Mouse (Mus musculus) intestine, postnatal 0 days (tissue): Measurements from ENCODE around the gene Syt5. TPM values are rescaled to one million over a fixed set of nuclear protein-coding genes. Genes with fewer than 3 reads are reported as not detected.
"Not testable (repeated sequence)": the region's sequence is repeated elsewhere in the genome, so short reads cannot be mapped to it uniquely, and the experiment has no call there.

Experiments
- ATAC-seq: fragments of 200-750 bp; cut with Nextera tagmentation; 2 replicates; pipeline ENCODE4 v1.8.0; 2017; ENCODE audit warnings: mild to moderate bottlenecking, moderate TSS enrichment, moderate library complexity
- H3K27ac ChIP-seq: fragments of 300-500 bp; sonication (generic); 2 replicates; pipeline ENCODE4 v1.5.1; 2014; ENCODE audit warnings: mild to moderate bottlenecking, low read depth, low read length, moderate library complexity
- H3K27me3 ChIP-seq: fragments of 300-500 bp; sonication (generic); replicated peaks from 2 replicates; pipeline ENCODE4 v1.6.1; 2014; ENCODE audit warnings: low read length, mixed read lengths; ENCODE audit not compliant: control insufficient read depth, insufficient read depth
- H3K36me3 ChIP-seq: fragments of 300-500 bp; sonication (generic); 2 replicates; pipeline ENCODE4 v1.6.1; 2014; ENCODE audit warnings: mild to moderate bottlenecking, moderate library complexity; ENCODE audit not compliant: control insufficient read depth, insufficient read depth
- H3K4me1 ChIP-seq: fragments of 300-500 bp; sonication (generic); replicated peaks from 2 replicates; pipeline ENCODE4 v1.6.1; 2014; ENCODE audit warnings: antibody characterized with exemption, low read length, mixed read lengths; ENCODE audit not compliant: control insufficient read depth, insufficient read depth
- H3K4me2 ChIP-seq: fragments of 300-500 bp; sonication (generic); replicated peaks from 2 replicates; pipeline ENCODE4 v1.6.1; 2014; ENCODE audit warnings: low read depth, mild to moderate bottlenecking, moderate library complexity
- H3K4me3 ChIP-seq: fragments of 300-500 bp; sonication (generic); 2 replicates; pipeline ENCODE4 v1.5.1; 2014; ENCODE audit warnings: low read depth, low read length
- H3K9ac ChIP-seq: fragments of 300-500 bp; sonication (generic); 2 replicates; pipeline ENCODE4 v1.6.1; 2014; ENCODE audit warnings: mild to moderate bottlenecking, low read depth, low read length
- H3K9me3 ChIP-seq: fragments of 300-500 bp; sonication (generic); 2 replicates; pipeline ENCODE4 v1.6.1; 2016; ENCODE audit warnings: mixed run types; ENCODE audit not compliant: control insufficient read depth
- CTCF ChIP-seq: sonication (generic); IDR thresholded peaks from 2 replicates; pipeline ENCODE4 v1.5.1; 2016; ENCODE audit warnings: low read depth, mild to moderate bottlenecking, control low read depth, antibody characterized with exemption, moderate library complexity
- WGBS: fragments of 180-500 bp; shearing (Covaris S2); extraction: QIAGEN DNeasy Blood & Tissue Kit; methylation state at CpG from one replicate; pipeline ENCODE4 v1.1.7; 2014; 5-methylcytosine and 5-hydroxymethylcytosine counted together
- polyA plus RNA-seq: library from polyadenylated mRNA; unstranded; fragments of >200 nt; fragmentation: Nextera tagmentation; extraction: Ambion mirVana; gene quantifications from 2 replicates; pipeline ENCODE4 v1.2.1, GENCODE M21; 2015

Syt5 gene
- polyA plus RNA-seq, 1 experiment from 2014 or later = 5.3 TPM

DNA sequence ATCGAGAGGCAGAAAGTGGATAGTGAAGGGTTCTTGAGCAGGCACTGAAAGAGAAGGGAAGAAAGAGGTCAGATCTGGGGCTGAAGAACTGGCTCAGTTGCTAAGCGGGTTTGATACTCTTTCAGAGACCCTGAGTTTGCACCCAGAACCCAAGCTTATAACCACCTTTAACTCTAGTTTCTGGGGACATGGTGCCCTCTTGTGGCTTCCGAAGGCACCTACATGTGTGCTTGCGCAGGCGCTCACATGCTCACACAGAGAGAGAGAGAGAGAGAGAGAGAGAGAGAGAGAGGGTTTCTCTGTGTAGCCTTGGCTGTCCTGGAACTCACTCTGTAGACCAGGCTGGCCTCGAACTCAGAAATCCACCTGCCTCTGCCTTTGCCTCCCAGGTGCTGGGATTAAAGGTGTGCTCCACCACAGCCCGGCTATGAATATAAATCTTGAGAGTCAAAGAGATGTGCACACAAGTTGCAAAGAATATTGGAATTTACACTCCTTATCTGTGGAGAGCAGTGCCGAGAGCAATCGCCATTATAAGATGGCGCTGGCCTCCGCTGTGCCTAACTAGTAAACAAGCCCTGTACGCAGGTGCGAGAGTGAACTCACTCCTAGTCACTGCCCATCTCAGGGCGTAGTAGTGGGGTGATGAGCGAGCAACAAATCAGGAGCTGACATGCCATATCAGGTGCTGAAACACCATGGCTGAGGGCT is 23.0 kb downstream of the Syt5 start, which contains the start of gene Tnni3:
Tnni3 (minus strand) TSS at position 18 of the 711 bp plus-strand sequence.
- WGBS = 66% methylated on average over 15 of the region's 15 CpGs
- TF ChIP-seq CTCF = peak; percentile 82
- H3K36me3 ChIP-seq, H3K27ac ChIP-seq, H3K9ac ChIP-seq, H3K4me1 ChIP-seq, H3K9me3 ChIP-seq, H3K27me3 ChIP-seq, H3K4me3 ChIP-seq, ATAC-seq, H3K4me2 ChIP-seq: not testable (repeated sequence)

DNA sequence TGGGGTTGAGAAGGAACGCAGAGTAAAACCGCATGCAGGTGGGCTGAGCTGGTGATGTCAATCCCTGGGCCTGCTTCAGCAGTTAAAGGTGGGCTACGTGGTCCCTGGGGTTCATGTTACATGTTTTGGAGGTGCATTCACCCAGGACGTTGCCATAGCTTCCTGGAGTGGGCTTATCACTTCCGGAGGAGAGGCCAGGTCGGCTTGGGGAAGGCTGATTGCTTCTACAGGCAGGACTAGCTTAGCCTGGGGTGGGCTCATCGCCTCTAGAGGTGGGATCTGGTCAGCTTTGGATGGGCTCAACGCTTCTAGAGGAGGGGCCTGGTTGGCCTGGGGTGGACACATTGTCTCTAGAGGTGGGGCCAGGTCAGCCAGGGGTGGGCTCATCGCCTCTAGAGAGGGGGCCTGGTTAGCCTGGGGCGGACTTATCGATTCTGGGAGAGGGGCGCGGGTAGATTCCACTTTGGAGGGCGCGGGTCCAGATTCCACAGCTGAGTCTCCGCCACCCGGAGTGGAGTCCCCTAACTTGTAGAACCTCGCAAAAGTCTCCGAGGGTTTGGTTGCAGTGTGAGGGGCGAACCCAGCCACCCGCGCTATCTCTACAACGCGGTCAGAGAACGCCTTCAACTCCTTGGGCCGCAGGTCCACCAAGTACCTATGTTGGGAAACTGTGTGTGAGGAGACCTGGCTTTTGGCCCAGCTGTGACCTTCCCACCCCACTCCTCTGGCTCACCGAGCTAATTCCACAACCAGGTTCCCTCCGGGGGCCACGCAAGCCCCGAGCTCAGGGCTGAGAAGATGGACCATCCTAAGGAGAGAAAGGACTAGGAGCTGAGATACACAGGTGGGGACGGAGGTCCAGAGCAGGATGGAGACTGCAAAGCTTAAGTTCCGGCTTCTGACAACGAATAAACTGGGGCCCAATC is 23.9 kb downstream of the Syt5 start:
- Histone ChIP-seq H3K27me3 (0 out of 2 replicates have a peak, but pooled peaks cover 4% of the 10 kb centered on the region), H3K4me3 (no peak overlapping the region), H3K9me3 (no peaks in the 10 kb centered on the region), H3K4me1 (no peaks in the 10 kb centered on the region), H3K4me2 (no peak overlapping the region), H3K9ac (no peak overlapping the region), H3K27ac (no peak overlapping the region), H3K36me3 (no peaks in the 10 kb centered on the region)
- no peak for TF ChIP-seq CTCF
- WGBS = 90% methylated on average over 33 of the region's 33 CpGs
- no peak for ATAC-seq

DNA sequence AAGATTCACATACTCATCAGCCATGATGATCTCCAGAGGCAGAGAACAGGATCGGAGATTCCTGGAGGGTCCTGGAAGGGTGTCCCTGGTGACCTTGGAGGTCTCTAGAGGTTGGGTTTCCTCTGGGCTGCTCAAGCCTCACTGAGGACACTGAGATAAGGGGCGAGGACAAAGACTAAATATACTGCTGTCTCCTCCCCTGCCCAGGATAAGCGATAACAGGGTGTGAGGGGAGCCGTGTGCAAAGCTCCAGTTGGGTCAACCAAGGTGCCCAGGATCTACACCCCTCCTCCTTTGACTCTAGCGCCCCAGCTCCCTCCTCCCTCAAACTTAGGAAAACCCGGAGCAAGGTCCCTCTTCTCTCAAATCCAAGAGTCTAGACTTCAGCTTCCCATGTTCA is 25.0 kb downstream of the Syt5 start:
- no peak overlapping the region for H3K27ac ChIP-seq
- 0 out of 2 replicates have a peak, but pooled peaks cover 4% of the 10 kb centered on the region for H3K27me3 ChIP-seq
- no peak for TF ChIP-seq CTCF
- no peaks in the 10 kb centered on the region for H3K4me1 ChIP-seq
- no peak overlapping the region for H3K4me2 ChIP-seq
- no peak for ATAC-seq
- no peak overlapping the region for H3K9ac ChIP-seq
- H3K36me3 ChIP-seq = no peaks in the 10 kb centered on the region
- H3K4me3 ChIP-seq = no peak overlapping the region
- 68% methylated on average over 6 of the region's 6 CpGs for WGBS
- no peaks in the 10 kb centered on the region for H3K9me3 ChIP-seq

DNA sequence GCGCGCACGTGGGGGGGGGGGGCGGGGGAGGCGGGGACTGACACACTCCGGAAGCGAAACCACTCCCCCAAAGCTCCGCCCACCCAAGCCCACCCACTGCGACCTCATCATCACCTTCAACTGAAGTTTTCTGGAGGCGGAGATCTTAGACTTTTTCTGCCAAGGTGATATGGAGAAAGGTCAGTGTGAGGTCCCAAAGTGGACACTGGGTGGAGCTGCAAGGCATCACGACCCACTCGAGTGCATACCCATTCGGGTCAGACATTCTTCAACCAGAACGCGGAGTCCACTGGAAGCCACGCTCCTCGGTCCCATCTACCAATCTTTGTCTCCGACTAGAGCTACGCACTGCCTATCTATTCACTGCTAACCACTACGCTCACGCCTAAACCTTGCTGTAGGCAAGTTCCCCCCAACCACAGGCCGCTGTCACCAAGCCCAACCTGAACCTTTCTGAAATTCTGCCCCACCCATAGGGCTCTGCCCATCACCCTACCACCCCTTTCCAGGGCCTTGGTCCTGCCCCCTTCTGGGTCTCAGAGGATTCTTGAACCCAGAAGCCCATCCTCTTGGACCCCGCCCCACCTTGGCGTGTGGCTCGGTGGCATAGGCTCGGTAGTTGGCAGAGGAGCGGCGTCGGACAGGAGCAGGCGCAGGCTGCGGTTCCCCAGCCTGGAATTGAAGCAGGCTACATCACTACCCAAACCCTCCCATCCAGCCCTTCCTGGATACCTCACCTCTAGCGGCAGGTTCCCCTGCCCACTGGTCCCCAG is 25.9 kb downstream of the Syt5 start:
- Histone ChIP-seq H3K27ac (no peak overlapping the region), H3K4me1 (no peaks in the 10 kb centered on the region), H3K36me3 (no peaks in the 10 kb centered on the region), H3K27me3 (0 out of 2 replicates have a peak, but pooled peaks cover 4% of the 10 kb centered on the region), H3K4me2 (peak overlapping the region; percentile 51), H3K4me3 (0 out of 2 replicates have a peak overlapping the region, but pooled peaks have one; percentile 3), H3K9ac (no peak overlapping the region), H3K9me3 (no peaks in the 10 kb centered on the region)
- TF ChIP-seq CTCF = peak; percentile 29; the same call in 1 of the 2 replicates
- WGBS = 29% methylated on average over 32 of the region's 32 CpGs
- no peak for ATAC-seq

DNA sequence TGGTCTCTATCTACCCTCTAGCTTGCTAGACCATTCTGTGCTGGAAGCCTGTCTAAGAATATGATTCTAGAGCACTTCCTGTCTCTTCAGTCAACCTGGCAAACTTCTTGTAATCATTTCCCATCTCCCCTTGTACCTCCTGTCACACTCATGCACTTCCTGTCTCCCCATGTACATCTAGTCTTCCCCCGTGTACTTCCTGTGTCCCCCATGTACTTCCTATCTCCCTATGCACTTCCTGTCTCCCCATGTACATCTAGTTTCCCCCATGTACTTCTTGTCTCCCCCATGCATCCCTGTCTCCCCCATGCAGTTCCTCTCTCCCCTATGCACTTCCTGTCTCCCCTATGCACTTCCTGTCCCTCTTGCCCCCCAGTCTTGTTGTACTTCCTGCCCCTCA is 28.9 kb downstream of the Syt5 start:
- no peaks in the 10 kb centered on the region for H3K9me3 ChIP-seq
- no peak overlapping the region for H3K4me3 ChIP-seq
- WGBS = 74% methylated on average over 1 of the region's 1 CpGs
- H3K4me1 ChIP-seq = no peaks in the 10 kb centered on the region
- no peaks in the 10 kb centered on the region for H3K36me3 ChIP-seq
- H3K9ac ChIP-seq = no peak overlapping the region
- 0 out of 2 replicates have a peak, but pooled peaks cover 4% of the 10 kb centered on the region for H3K27me3 ChIP-seq
- no peak overlapping the region for H3K27ac ChIP-seq
- no peak for TF ChIP-seq CTCF
- no peak overlapping the region for H3K4me2 ChIP-seq
- ATAC-seq = no peak
